Mouse (Mus musculus) cerebellum, adult 2 months (tissue): ENCODE measurements around the gene Kcnma1.

Experiments used
- CTCF ChIP-seq: fragments of 200-500 bp; IDR thresholded peaks from 2 replicates; pipeline ENCODE4 v1.5.1; 2011; ENCODE audit warnings: low read depth, mild to moderate bottlenecking, control low read depth, low read length, moderate library complexity, borderline replicate concordance; ENCODE audit not compliant: insufficient read depth
- POLR2A ChIP-seq: fragments of 200-500 bp; IDR thresholded peaks from 2 replicates; pipeline ENCODE4 v1.6.1; 2011; ENCODE audit warnings: low read length, control low read depth, borderline replicate concordance; ENCODE audit not compliant: insufficient read depth

- TF ChIP-seq CTCF (no peak), POLR2A (no peak)
Measured at GRCm38 (mm10) chr14:23625436-23625835, 388.9 kb downstream of the Kcnma1 start.
